Mouse (Mus musculus) hindbrain, embryonic 14.5 days (tissue): Measurements from ENCODE around the gene Itgb2l. TPM values are rescaled to one million over a fixed set of nuclear protein-coding genes. Genes with fewer than 3 reads are reported as not detected.

ENCODE experiments used
- ATAC-seq: fragments of 200-750 bp; cut with Nextera tagmentation; 2 replicates; pipeline ENCODE4 v1.8.0; 2017; ENCODE audit warnings: moderate number of reproducible peaks, mild to moderate bottlenecking, moderate TSS enrichment, moderate library complexity; ENCODE audit not compliant: low FRiP score
- DNase-seq: peaks from one replicate; pipeline ENCODE4 v3.0.0-alpha.2; 2015; ENCODE audit warnings: low spot score
- H3K27ac ChIP-seq: fragments of 300-500 bp; sonication (generic); 2 replicates; pipeline ENCODE4 v1.5.1; 2014; ENCODE audit warnings: mild to moderate bottlenecking, moderate library complexity
- H3K27me3 ChIP-seq: fragments of 300-500 bp; sonication (generic); 2 replicates; pipeline ENCODE4 v1.6.1; 2014; ENCODE audit warnings: mild to moderate bottlenecking, low read length, mixed read lengths; ENCODE audit not compliant: control insufficient read depth, insufficient read depth
- H3K36me3 ChIP-seq: fragments of 300-500 bp; sonication (generic); replicated peaks from 2 replicates; pipeline ENCODE4 v1.6.1; 2014; ENCODE audit not compliant: control insufficient read depth, insufficient read depth
- H3K4me1 ChIP-seq: fragments of 300-500 bp; sonication (generic); replicated peaks from 2 replicates; pipeline ENCODE4 v1.6.1; 2014; ENCODE audit warnings: antibody characterized with exemption, low read length, mixed read lengths; ENCODE audit not compliant: control insufficient read depth, insufficient read depth
- H3K4me2 ChIP-seq: fragments of 300-500 bp; sonication (generic); replicated peaks from 2 replicates; pipeline ENCODE4 v1.6.1; 2014; ENCODE audit warnings: mild to moderate bottlenecking, moderate library complexity
- H3K4me3 ChIP-seq: fragments of 300-500 bp; sonication (generic); replicated peaks from 2 replicates; pipeline ENCODE4 v1.5.1; 2014; ENCODE audit warnings: mild to moderate bottlenecking, low read length
- H3K9ac ChIP-seq: fragments of 300-500 bp; sonication (generic); 2 replicates; pipeline ENCODE4 v1.6.1; 2014
- H3K9me3 ChIP-seq: fragments of 300-500 bp; sonication (generic); 2 replicates; pipeline ENCODE4 v1.6.1; 2016; ENCODE audit warnings: low read length; ENCODE audit not compliant: control insufficient read depth
- WGBS: fragments of 180-500 bp; shearing (Covaris S2); extraction: QIAGEN DNeasy Blood & Tissue Kit; methylation state at CpG from one replicate; pipeline ENCODE4 v1.1.7; 2014; 5-methylcytosine and 5-hydroxymethylcytosine counted together
- polyA plus RNA-seq: library from polyadenylated mRNA; unstranded; fragments of >200 nt; fragmentation: Nextera tagmentation; extraction: Ambion mirVana; gene quantifications from 2 replicates; pipeline ENCODE4 v1.2.1, GENCODE M21; 2014

Gene Itgb2l
- polyA plus RNA-seq, 1 experiment from 2014 or later, result not detected

GRCm38 (mm10) chr16:96439682-96440081 lies 3.7 kb downstream of the Itgb2l start:
- Histone ChIP-seq H3K4me1 (no peaks in the 10 kb centered on the region), H3K9ac (no peak overlapping the region), H3K36me3 (no peaks in the 10 kb centered on the region), H3K27me3 (no peaks in the 10 kb centered on the region), H3K27ac (no peak overlapping the region), H3K4me3 (no peak overlapping the region), H3K4me2 (no peak overlapping the region), H3K9me3 (no peaks in the 10 kb centered on the region)
- DNase-seq (no peak), ATAC-seq (no peak)
- 91% methylated on average over 4 of the region's 4 CpGs for WGBS

- ATAC-seq (no peak), DNase-seq (no peak)
- Histone ChIP-seq H3K4me2 (no peak overlapping the region), H3K36me3 (no peaks in the 10 kb centered on the region), H3K9ac (no peak overlapping the region), H3K27me3 (no peaks in the 10 kb centered on the region), H3K4me1 (no peaks in the 10 kb centered on the region), H3K4me3 (no peak overlapping the region), H3K9me3 (no peaks in the 10 kb centered on the region), H3K27ac (no peak overlapping the region)
- 92% methylated on average over 5 of the region's 5 CpGs for WGBS
These were observed 4.5 kb downstream of the Itgb2l start for GRCm38 (mm10) chr16:96438946-96439345.

GRCm38 (mm10) chr16:96434024-96434785 lies 9.2 kb downstream of the Itgb2l start:
- ATAC-seq, result no peak
- Histone ChIP-seq H3K9me3 (no peaks in the 10 kb centered on the region), H3K36me3 (no peaks in the 10 kb centered on the region), H3K9ac (no peak overlapping the region), H3K4me2 (no peak overlapping the region), H3K27me3 (no peaks in the 10 kb centered on the region), H3K4me1 (no peaks in the 10 kb centered on the region), H3K27ac (no peak overlapping the region), H3K4me3 (no peak overlapping the region)
- DNase-seq, result no peak
- WGBS, result 88% methylated on average over 3 of the region's 3 CpGs

GRCm38 (mm10) chr16:96433266-96433665 lies 10.2 kb downstream of the Itgb2l start:
- ATAC-seq (no peak), DNase-seq (no peak)
- no peaks in the 10 kb centered on the region for H3K27me3 ChIP-seq
- no peak overlapping the region for H3K4me3 ChIP-seq
- H3K27ac ChIP-seq, result no peak overlapping the region
- H3K4me2 ChIP-seq, result no peak overlapping the region
- no peaks in the 10 kb centered on the region for H3K4me1 ChIP-seq
- H3K9me3 ChIP-seq, result no peaks in the 10 kb centered on the region
- no peak overlapping the region for H3K9ac ChIP-seq
- H3K36me3 ChIP-seq, result no peaks in the 10 kb centered on the region
- 86% methylated on average over 10 of the region's 10 CpGs for WGBS

GRCm38 (mm10) chr16:96429046-96429445 lies 14.4 kb downstream of the Itgb2l start:
- 72% methylated on average over 3 of the region's 3 CpGs for WGBS

GRCm38 (mm10) chr16:96426671-96427070 lies 16.7 kb downstream of the Itgb2l start:
- H3K27me3 ChIP-seq, result no peaks in the 10 kb centered on the region
- H3K4me2 ChIP-seq, result no peak overlapping the region
- H3K9me3 ChIP-seq, result no peaks in the 10 kb centered on the region
- H3K9ac ChIP-seq, result no peak overlapping the region
- DNase-seq (no peak), ATAC-seq (no peak)
- no peaks in the 10 kb centered on the region for H3K36me3 ChIP-seq
- no peak overlapping the region for H3K27ac ChIP-seq
- no peak overlapping the region for H3K4me3 ChIP-seq
- H3K4me1 ChIP-seq, result no peaks in the 10 kb centered on the region
- WGBS, result 86% methylated on average over 7 of the region's 7 CpGs

More at GRCm38 (mm10) chr16:96429046-96429445, 14.4 kb downstream of the Itgb2l start:
- Histone ChIP-seq H3K4me1 (no peaks in the 10 kb centered on the region), H3K9ac (no peak overlapping the region), H3K27me3 (no peaks in the 10 kb centered on the region), H3K4me3 (no peak overlapping the region), H3K4me2 (no peak overlapping the region), H3K36me3 (no peaks in the 10 kb centered on the region), H3K27ac (no peak overlapping the region), H3K9me3 (no peaks in the 10 kb centered on the region)
- ATAC-seq (no peak), DNase-seq (no peak)

GRCm38 (mm10) chr16:96425044-96425443 lies 18.4 kb downstream of the Itgb2l start:
- H3K4me3 ChIP-seq, result no peak overlapping the region
- no peaks in the 10 kb centered on the region for H3K27me3 ChIP-seq
- H3K27ac ChIP-seq, result no peak overlapping the region
- no peaks in the 10 kb centered on the region for H3K36me3 ChIP-seq
- ATAC-seq (no peak), DNase-seq (no peak)
- 93% methylated on average over 2 of the region's 2 CpGs for WGBS
- no peaks in the 10 kb centered on the region for H3K9me3 ChIP-seq
- H3K9ac ChIP-seq, result no peak overlapping the region
- H3K4me2 ChIP-seq, result no peak overlapping the region
- no peaks in the 10 kb centered on the region for H3K4me1 ChIP-seq

GRCm38 (mm10) chr16:96408064-96408465 lies 35.4 kb downstream of the Itgb2l start:
- H3K9me3 ChIP-seq, result no peaks in the 10 kb centered on the region
- DNase-seq, result no peak
- no peak overlapping the region for H3K27ac ChIP-seq
- peak; percentile 37; the same call in 1 of the 2 replicates for ATAC-seq
- H3K27me3 ChIP-seq, result no peaks in the 10 kb centered on the region
- H3K4me2 ChIP-seq, result no peak overlapping the region
- 19% methylated on average over 4 of the region's 4 CpGs for WGBS
- H3K4me1 ChIP-seq, result no peaks in the 10 kb centered on the region
- H3K36me3 ChIP-seq, result no peaks in the 10 kb centered on the region
- H3K9ac ChIP-seq, result no peak overlapping the region
- no peak overlapping the region for H3K4me3 ChIP-seq

- no peak for ATAC-seq
- Histone ChIP-seq H3K27me3 (no peaks in the 10 kb centered on the region), H3K36me3 (no peaks in the 10 kb centered on the region), H3K4me3 (no peak overlapping the region), H3K9me3 (no peaks in the 10 kb centered on the region), H3K4me2 (no peak overlapping the region), H3K4me1 (no peaks in the 10 kb centered on the region), H3K9ac (no peak overlapping the region), H3K27ac (no peak overlapping the region)
- DNase-seq, result no peak
- WGBS, result 80% methylated on average over 4 of the region's 4 CpGs
These were observed 37.1 kb downstream of the Itgb2l start for GRCm38 (mm10) chr16:96406312-96406711.
